Mouse (Mus musculus) heart, embryonic 13.5 days (tissue): ENCODE measurements at regions not wholly inside any gene's neighbourhood (a gene's known extent, or its start where the extent isn't known, plus 50 kb on each side); places are given as distances from the start of the nearest gene placed in this dataset.

Experiments used
- ATAC-seq: fragments of 200-750 bp; cut with Nextera tagmentation; 2 replicates; pipeline ENCODE4 v1.8.0; 2017; ENCODE audit warnings: moderate TSS enrichment; ENCODE audit not compliant: insufficient number of reproducible peaks, low FRiP score, low TSS enrichment; ENCODE audit errors: extremely low read depth
- H3K27ac ChIP-seq: fragments of 300-500 bp; sonication (generic); replicated peaks from 2 replicates; pipeline ENCODE4 v1.5.1; 2015; ENCODE audit warnings: moderate library complexity, mild to moderate bottlenecking, inconsistent platforms
- H3K27me3 ChIP-seq: fragments of 300-500 bp; sonication (generic); replicated peaks from 2 replicates; pipeline ENCODE4 v1.6.1; 2015; ENCODE audit warnings: mild to moderate bottlenecking, inconsistent platforms
- H3K36me3 ChIP-seq: fragments of 300-500 bp; sonication (generic); 2 replicates; pipeline ENCODE4 v1.6.1; 2015; ENCODE audit warnings: mild to moderate bottlenecking, inconsistent platforms
- H3K4me1 ChIP-seq: fragments of 300-500 bp; sonication (generic); 2 replicates; pipeline ENCODE4 v1.6.1; 2015; ENCODE audit warnings: inconsistent platforms
- H3K4me2 ChIP-seq: fragments of 300-500 bp; sonication (generic); 2 replicates; pipeline ENCODE4 v1.6.1; 2015; ENCODE audit warnings: inconsistent platforms, mild to moderate bottlenecking, moderate library complexity
- H3K4me3 ChIP-seq: fragments of 300-500 bp; sonication (generic); 2 replicates; pipeline ENCODE4 v1.5.1; 2015; ENCODE audit warnings: moderate library complexity, mild to moderate bottlenecking, inconsistent platforms
- H3K9ac ChIP-seq: fragments of 300-500 bp; sonication (generic); 2 replicates; pipeline ENCODE4 v1.6.1; 2015; ENCODE audit warnings: inconsistent platforms, mild to moderate bottlenecking, moderate library complexity
- H3K9me3 ChIP-seq: fragments of 300-500 bp; sonication (generic); 2 replicates; pipeline ENCODE4 v1.6.1; 2016; ENCODE audit warnings: inconsistent platforms
- WGBS: fragments of 180-500 bp; shearing (Covaris S2); methylation state at CpG from one replicate; pipeline ENCODE4 v1.1.7; 2015; ENCODE audit warnings: mixed read lengths; 5-methylcytosine and 5-hydroxymethylcytosine counted together

DNA sequence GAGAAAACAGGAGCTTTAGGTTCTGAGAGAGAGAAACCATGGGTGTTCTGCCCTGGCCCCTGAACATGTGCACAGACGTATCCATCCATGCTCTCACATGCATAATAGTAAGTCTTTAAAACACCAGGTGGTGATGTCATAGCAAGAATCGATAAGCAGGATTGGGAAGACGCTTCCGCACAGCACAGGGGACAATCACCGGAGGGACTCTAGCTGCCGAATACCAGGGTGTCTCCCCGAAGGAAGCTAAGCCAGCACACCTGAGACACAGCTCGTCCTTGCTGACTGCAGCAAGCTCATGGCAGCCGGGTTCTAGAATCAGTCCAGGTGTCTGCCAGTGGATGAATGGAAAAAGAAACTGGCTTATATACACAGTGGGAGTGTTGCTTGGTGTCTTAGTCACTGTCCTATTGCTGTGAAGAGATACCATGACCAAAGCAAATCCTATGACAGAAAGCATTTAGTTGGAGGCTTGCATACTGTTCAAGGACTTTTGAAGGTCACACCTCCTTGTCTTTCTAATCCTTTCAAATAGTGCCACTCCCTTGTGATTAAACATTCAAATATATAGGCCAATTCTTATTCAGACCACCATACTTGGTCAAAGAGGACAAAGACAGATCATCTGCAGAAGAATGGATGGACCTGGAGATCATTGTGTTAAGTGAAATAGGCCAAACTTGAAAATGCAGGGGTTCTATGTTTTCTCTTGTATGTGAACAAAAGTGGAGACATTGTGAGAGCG lies 124.4 kb downstream of the Anxa2 start:
- 83% methylated on average over 10 of the region's 10 CpGs for WGBS
- Histone ChIP-seq H3K4me2 (no peak overlapping the region), H3K9me3 (peaks cover 3% of the 10 kb centered on the region), H3K9ac (no peak overlapping the region), H3K36me3 (no peaks in the 10 kb centered on the region), H3K4me1 (0 out of 2 replicates have a peak, but pooled peaks cover 2% of the 10 kb centered on the region), H3K4me3 (no peak overlapping the region), H3K27ac (no peak overlapping the region), H3K27me3 (no peaks in the 10 kb centered on the region)
- ATAC-seq = no peak

DNA sequence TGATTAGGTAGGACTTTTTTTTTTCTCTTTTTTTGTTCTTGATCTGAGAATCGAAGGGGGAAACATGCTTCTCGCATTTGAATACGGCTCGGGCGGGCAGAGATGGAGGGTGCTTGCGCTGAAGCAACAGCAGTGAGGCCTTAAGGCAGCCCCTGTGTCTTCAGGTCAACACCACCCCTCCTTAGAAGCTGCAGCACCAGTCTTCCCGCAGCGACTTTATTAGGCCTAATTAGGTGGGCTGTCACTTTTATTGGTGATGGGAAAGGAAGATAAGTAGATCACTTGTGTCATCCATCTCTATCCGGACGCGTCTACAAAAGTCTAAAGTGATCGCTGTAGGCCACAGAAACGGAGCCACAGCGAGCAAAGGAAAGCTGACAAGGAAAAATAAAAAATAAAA lies 122.0 kb downstream of the Anxa2 start:
- Histone ChIP-seq H3K27me3 (no peaks in the 10 kb centered on the region), H3K27ac (no peak overlapping the region), H3K9ac (no peak overlapping the region), H3K9me3 (peaks cover 3% of the 10 kb centered on the region), H3K4me1 (no peaks in the 10 kb centered on the region), H3K4me2 (no peak overlapping the region), H3K4me3 (no peak overlapping the region), H3K36me3 (no peaks in the 10 kb centered on the region)
- ATAC-seq = no peak
- WGBS = 75% methylated on average over 14 of the region's 14 CpGs

DNA sequence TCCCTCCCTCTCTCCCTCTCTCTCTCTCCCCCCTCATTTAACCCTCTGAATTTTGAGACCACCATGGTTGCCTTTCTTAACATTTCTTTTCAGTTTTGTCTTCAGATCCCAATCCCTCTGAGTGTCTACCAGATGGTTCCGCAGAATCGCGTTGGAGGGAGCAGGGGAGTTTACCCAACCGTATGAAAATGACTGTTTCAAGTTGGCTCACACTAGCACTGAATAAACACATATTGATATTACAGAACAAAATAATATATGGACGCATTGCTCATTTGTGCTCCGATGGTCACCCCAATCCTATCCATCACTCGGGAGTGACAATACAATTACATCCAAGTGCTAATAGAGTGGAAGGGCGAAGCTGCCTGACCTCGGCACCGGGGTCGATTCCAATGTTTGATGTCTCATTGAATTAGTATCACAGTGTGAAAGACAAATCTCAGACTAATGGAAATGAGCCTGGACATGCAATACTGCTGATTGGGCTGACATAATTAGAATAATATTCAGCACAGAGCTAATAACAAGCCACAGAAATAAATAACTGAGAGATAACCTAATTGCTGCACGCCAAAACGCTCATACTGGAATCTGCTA lies 115.3 kb downstream of the Anxa2 start:
- Histone ChIP-seq H3K4me2 (no peak overlapping the region), H3K9ac (no peak overlapping the region), H3K4me3 (no peak overlapping the region), H3K4me1 (0 out of 2 replicates have a peak, but pooled peaks cover 4% of the 10 kb centered on the region), H3K9me3 (peaks cover 3% of the 10 kb centered on the region; the same call in 1 of the 2 replicates), H3K36me3 (no peaks in the 10 kb centered on the region), H3K27me3 (no peaks in the 10 kb centered on the region), H3K27ac (no peak overlapping the region)
- 77% methylated on average over 13 of the region's 13 CpGs for WGBS
- ATAC-seq = no peak

DNA sequence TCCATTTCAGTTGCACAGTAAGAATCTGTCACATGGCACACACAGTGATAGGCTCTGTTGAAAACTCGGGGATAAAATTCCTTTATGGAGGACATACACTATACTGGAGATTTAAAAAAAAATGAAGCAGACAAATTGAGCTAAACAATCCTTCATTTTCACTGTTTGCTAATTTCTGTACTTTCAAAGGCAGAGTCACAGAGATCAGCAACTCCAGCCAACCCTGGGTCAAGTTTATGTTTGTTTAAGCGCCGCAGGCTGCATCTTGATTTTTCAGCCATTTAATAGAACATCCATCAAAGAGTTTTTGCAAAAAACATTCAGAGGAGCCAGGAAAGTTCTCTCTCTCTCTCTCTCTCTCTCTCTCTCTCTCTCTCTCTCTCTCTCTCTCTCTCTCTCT lies 114.8 kb downstream of the Anxa2 start:
- WGBS = 69% methylated on average over 3 of the region's 3 CpGs
- 0 out of 2 replicates have a peak, but pooled peaks cover 4% of the 10 kb centered on the region for H3K4me1 ChIP-seq
- H3K9me3 ChIP-seq = no peaks in the 10 kb centered on the region
- H3K4me3 ChIP-seq = no peak overlapping the region
- ATAC-seq = no peak
- H3K27ac ChIP-seq = no peak overlapping the region
- no peak overlapping the region for H3K9ac ChIP-seq
- H3K36me3 ChIP-seq = no peaks in the 10 kb centered on the region
- H3K4me2 ChIP-seq = no peak overlapping the region
- no peaks in the 10 kb centered on the region for H3K27me3 ChIP-seq

DNA sequence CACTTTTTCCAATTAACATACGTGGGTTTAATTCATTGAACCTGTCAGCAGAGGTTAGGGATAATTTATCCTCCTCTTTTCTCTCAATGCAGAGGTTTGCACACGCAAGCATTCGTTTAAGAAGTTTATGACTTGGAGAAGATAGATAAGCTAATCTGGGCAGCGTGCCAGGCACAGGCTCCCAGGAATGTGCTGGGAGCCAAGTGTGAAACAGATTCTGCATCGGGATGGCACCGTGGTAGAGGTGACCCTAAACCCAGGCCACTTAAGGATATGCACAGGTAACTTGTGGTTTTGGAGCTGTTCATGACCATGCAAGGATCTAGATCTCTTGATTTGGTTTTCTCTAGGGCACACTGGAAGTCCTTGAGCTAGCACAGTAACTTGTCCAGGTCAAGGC lies 113.6 kb downstream of the Anxa2 start:
- ATAC-seq = no peak

DNA sequence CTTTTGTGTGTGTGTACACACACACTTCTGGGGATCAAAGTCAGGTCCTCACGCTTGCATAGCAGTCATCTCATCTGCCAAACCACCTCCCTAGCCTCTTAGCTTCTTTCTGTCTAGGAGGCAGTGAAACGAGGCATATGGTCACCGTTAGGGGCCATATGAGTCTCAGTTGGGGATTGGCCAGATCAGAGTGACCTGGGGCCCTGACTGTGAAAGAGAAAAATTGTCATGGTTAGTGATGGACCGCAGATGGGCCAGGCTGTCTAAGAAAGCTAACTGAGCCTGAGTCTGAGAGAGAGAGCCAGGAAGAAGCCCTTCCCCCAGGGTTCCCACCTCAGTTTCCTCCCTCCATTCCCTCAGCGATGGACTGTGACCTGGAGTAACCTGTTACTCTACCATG lies 89.8 kb downstream of the Anxa2 start:
- Histone ChIP-seq H3K9ac (no peak overlapping the region), H3K36me3 (no peaks in the 10 kb centered on the region), H3K4me2 (no peak overlapping the region), H3K9me3 (no peaks in the 10 kb centered on the region; the same call in 1 of the 2 replicates), H3K27me3 (peaks cover 9% of the 10 kb centered on the region), H3K27ac (no peak overlapping the region), H3K4me1 (peaks cover 6% of the 10 kb centered on the region; the same call in 1 of the 2 replicates), H3K4me3 (no peak overlapping the region)
- WGBS = 61% methylated on average over 5 of the region's 5 CpGs
- ATAC-seq = no peak

More for the DNA sequence above, 113.6 kb downstream of the Anxa2 start:
- H3K27me3 ChIP-seq = no peaks in the 10 kb centered on the region
- H3K4me2 ChIP-seq = no peak overlapping the region
- no peaks in the 10 kb centered on the region for H3K9me3 ChIP-seq
- H3K9ac ChIP-seq = no peak overlapping the region
- H3K4me3 ChIP-seq = no peak overlapping the region
- WGBS = 34% methylated on average over 6 of the region's 6 CpGs
- H3K36me3 ChIP-seq = no peaks in the 10 kb centered on the region
- 0 out of 2 replicates have a peak, but pooled peaks cover 4% of the 10 kb centered on the region for H3K4me1 ChIP-seq
- no peak overlapping the region for H3K27ac ChIP-seq
